ENCODE assay signal across 13 mouse cellular contexts in the genomic region with DNA sequence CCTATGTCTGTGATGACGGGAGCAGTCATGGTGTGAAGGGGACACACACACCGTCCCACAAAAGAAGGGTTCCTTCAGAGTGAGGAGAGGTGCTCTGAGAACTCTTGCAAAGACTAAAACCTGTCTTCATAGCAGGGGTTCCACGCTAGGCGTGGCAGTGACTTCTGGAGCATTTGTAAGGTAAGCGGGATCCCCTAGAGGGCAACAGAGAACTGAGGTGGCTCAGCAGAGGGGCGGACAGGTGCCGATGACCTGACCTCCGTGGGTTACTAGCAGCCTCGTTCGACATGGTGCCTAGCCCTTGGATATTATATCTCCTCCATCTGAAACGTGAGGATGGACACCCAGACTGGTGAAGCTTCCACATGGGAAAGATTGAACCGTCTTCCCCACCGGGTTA.
"Had no signal": no experiment of that assay in that cellular context is flagged by ENCODE, and none has a peak within 500 bp of the region (broad histone marks: within the 10 kb centered on the region; RNA-seq: fewer than 3 reads in every experiment).

No protein-coding gene starts in this region.

- DNase-seq: kidney, adult 8-10 months; kidney, postnatal 4 days; liver; liver, embryonic 13.5 days; lung, adult 18-20 months; lung, postnatal 10 days; right cerebral cortex, adult 18-20 months had no signal

- ATAC-seq: intestine, embryonic 16.5 days; midbrain, embryonic 13.5 days had no signal

- H3K9me3 ChIP-seq: limb, embryonic 12.5 days; liver, embryonic 13.5 days; midbrain, embryonic 13.5 days; neural tube, embryonic 15.5 days had no signal

- H3K4me2 ChIP-seq: limb, embryonic 12.5 days; liver, embryonic 13.5 days; midbrain, embryonic 13.5 days; neural tube, embryonic 15.5 days had no signal

- H3K36me3 ChIP-seq: liver, embryonic 13.5 days; midbrain, embryonic 13.5 days; neural tube, embryonic 15.5 days had no signal

- H3K9ac ChIP-seq: limb, embryonic 12.5 days; liver, embryonic 13.5 days; midbrain, embryonic 13.5 days; neural tube, embryonic 15.5 days had no signal

- H3K27ac ChIP-seq: layer of hippocampus, adult 2 months; limb, embryonic 12.5 days; liver, embryonic 13.5 days; midbrain, embryonic 13.5 days; neural tube, embryonic 15.5 days had no signal

- H3K4me1 ChIP-seq: liver, embryonic 13.5 days had no signal

- H3K27me3 ChIP-seq: liver, embryonic 13.5 days; neural tube, embryonic 15.5 days had no signal

- H3K4me3 ChIP-seq: layer of hippocampus, adult 2 months; limb, embryonic 12.5 days; liver, embryonic 13.5 days; midbrain, embryonic 13.5 days; myocyte; neural tube, embryonic 15.5 days had no signal
